Mouse (Mus musculus) liver, embryonic 11.5 days (tissue): ENCODE data around the gene AA986860. TPM values are rescaled to one million over a fixed set of nuclear protein-coding genes. Genes with fewer than 3 reads are reported as not detected.

Experiments used
- ATAC-seq: fragments of 200-750 bp; cut with Nextera tagmentation; replicated peaks from 2 replicates; pipeline ENCODE4 v1.8.0; 2017; ENCODE audit warnings: moderate number of reproducible peaks, mild to moderate bottlenecking, moderate TSS enrichment, moderate library complexity; ENCODE audit not compliant: low FRiP score
- DNase-seq: peaks from one replicate; pipeline ENCODE4 v3.0.0-alpha.2; 2017; ENCODE audit warnings: low spot score
- H3K27ac ChIP-seq: fragments of 300-500 bp; sonication (generic); 2 replicates; pipeline ENCODE4 v1.5.1; 2014; ENCODE audit warnings: mild to moderate bottlenecking, low read depth, low read length, control low read depth
- H3K27me3 ChIP-seq: fragments of 300-500 bp; sonication (generic); replicated peaks from 2 replicates; pipeline ENCODE4 v1.6.1; 2014; ENCODE audit warnings: low read length, mixed read lengths; ENCODE audit not compliant: control insufficient read depth, insufficient read depth
- H3K36me3 ChIP-seq: fragments of 300-500 bp; sonication (generic); 2 replicates; pipeline ENCODE4 v1.6.1; 2014; ENCODE audit warnings: mild to moderate bottlenecking, low read length, moderate library complexity, mixed read lengths; ENCODE audit not compliant: control insufficient read depth, insufficient read depth
- H3K4me1 ChIP-seq: fragments of 300-500 bp; sonication (generic); replicated peaks from 2 replicates; pipeline ENCODE4 v1.6.1; 2014; ENCODE audit warnings: low read length, mixed read lengths; ENCODE audit not compliant: control insufficient read depth, insufficient read depth
- H3K4me2 ChIP-seq: fragments of 300-500 bp; sonication (generic); 2 replicates; pipeline ENCODE4 v1.6.1; 2014; ENCODE audit warnings: mild to moderate bottlenecking, control low read depth, moderate library complexity
- H3K4me3 ChIP-seq: fragments of 300-500 bp; sonication (generic); 2 replicates; pipeline ENCODE4 v1.5.1; 2014; ENCODE audit warnings: low read depth, low read length, control low read depth
- H3K9ac ChIP-seq: fragments of 300-500 bp; sonication (generic); 2 replicates; pipeline ENCODE4 v1.6.1; 2014; ENCODE audit warnings: low read depth, low read length, control low read depth
- H3K9me3 ChIP-seq: fragments of 300-500 bp; sonication (generic); 2 replicates; pipeline ENCODE4 v1.6.1; 2016; ENCODE audit warnings: low read length, inconsistent platforms, mixed read lengths; ENCODE audit not compliant: control insufficient read depth
- WGBS: fragments of 180-500 bp; shearing (Covaris S2); extraction: QIAGEN DNeasy Blood & Tissue Kit; methylation state at CpG from one replicate; pipeline ENCODE4 v1.1.7; 2014; 5-methylcytosine and 5-hydroxymethylcytosine counted together
- polyA plus RNA-seq: library from polyadenylated mRNA; unstranded; fragments of >200 nt; fragmentation: Nextera tagmentation; extraction: Ambion mirVana; gene quantifications from 2 replicates; pipeline ENCODE4 v1.2.1, GENCODE M21; 2014

Gene AA986860
- polyA plus RNA-seq, 1 experiment from 2014 or later = 7.1 TPM

DNA sequence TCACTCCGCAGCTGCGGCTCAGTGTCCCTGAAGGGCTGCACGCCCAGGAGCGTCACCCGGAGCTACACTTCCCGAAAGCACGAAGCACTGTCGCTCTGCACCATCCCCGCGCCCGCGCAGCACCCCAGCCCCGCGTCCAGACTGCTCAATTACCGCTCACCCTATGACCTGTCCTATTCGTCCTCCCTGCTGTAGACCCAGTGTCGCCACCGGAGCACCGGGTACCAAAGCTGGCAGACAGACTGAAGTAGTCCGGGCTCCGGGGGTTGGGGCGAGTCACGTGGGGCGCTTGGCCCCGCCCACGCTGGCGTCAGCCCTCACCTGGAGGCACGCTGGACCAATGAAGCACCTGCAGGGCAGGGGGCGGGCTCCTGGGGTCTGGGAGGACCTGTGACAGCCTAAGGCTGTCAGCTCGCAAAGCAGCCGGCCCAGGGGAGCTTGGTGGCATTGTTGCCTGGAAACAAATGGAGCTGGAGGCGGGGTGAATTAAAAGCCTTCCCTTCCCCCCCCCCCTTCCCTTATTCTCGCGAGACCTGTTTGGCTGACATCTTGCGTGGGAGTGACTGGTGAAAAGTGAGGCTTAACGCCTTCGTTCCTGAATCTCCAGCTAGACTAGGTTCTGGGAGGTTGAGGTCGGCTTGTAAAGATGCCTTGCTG, 16.1 kb upstream of the AA986860 start, which contains the start of gene Gm29427:
Gene Gm29427, minus strand, starts transcription at position 239 of the 657 bp plus-strand sequence.
- peak; percentile 88 for ATAC-seq
- DNase-seq = peak; percentile 91
- Histone ChIP-seq H3K27ac (peak within 1 kb of the TSS; percentile 80), H3K4me2 (peak within 1 kb of the TSS; percentile 99), H3K4me3 (peak within 1 kb of the TSS; percentile 84), H3K9me3 (no peaks in the 10 kb centered on the region), H3K36me3 (0 out of 2 replicates have a peak, but pooled peaks cover 2% of the 10 kb centered on the region), H3K9ac (peak within 1 kb of the TSS; percentile 96), H3K4me1 (peaks cover 12% of the 10 kb centered on the region), H3K27me3 (no peaks in the 10 kb centered on the region)
- under 1% methylated on average over 36 of the region's 38 CpGs for WGBS

DNA sequence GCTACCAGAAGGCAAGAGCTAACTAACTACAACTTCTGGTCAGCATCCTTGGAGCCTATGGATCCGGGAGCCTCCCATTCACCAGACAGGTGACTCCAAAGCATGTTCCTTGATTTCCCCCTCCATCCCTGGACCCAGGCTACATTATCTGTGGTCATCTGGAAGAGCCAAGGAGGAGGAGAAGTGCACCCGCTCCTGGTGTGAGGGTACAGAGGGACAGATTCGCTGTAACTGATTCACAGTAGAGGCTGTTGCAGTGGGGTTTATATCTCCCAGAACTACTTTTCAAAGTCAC, 15.6 kb upstream of the AA986860 start:
- H3K36me3 ChIP-seq = 0 out of 2 replicates have a peak, but pooled peaks cover 2% of the 10 kb centered on the region
- peak overlapping the region; percentile 96 for H3K9ac ChIP-seq
- DNase-seq = no peak
- H3K4me2 ChIP-seq = peak overlapping the region; percentile 99
- H3K9me3 ChIP-seq = no peaks in the 10 kb centered on the region
- peak; percentile 6 for ATAC-seq
- peaks cover 12% of the 10 kb centered on the region for H3K4me1 ChIP-seq
- WGBS = 0% methylated on average over 3 of the region's 3 CpGs
- H3K27ac ChIP-seq = peak overlapping the region; percentile 80
- H3K4me3 ChIP-seq = peak overlapping the region; percentile 84
- no peaks in the 10 kb centered on the region for H3K27me3 ChIP-seq

DNA sequence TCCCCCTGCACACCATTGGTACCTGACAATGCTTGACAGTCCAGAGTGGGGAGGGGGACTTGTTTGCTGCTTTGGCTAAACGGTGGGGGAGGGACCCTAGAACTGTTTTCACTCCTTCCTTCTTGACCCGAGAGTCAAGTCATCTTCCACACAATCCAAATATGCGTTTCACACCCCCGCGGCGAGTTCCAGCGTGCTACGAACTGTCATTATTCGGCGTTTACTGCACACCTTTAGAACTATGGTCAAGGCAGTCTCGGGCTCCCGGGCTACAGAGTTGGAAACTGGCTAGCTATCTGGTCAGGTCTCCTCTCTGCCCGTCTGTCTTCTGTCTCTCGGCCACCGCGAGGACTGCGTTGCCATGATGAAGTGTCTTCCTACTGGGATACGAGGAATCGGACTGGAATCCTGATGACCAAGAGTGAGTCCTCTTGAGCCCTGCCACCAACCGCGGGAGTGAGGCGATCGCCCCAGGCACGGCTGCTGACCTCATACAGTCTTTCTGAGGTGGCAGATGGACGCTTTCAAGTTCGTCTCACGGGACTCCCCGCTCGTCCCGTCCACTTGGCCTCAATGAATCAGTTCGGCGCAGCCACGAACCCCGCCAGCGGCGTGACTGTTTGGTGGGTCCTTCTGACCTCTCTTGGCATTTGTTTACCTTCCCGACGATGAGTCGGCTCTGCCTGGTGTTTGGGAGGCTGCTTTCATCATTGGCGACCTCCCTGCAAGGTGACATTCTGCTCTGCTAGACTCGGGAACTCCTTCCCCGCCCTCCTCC, 15.1 kb upstream of the AA986860 start:
- DNase-seq = no peak
- under 1% methylated on average over 42 of the region's 42 CpGs for WGBS
- Histone ChIP-seq H3K36me3 (0 out of 2 replicates have a peak, but pooled peaks cover 2% of the 10 kb centered on the region), H3K27ac (peak overlapping the region; percentile 80), H3K4me2 (peak overlapping the region; percentile 99), H3K27me3 (no peaks in the 10 kb centered on the region), H3K9me3 (no peaks in the 10 kb centered on the region), H3K9ac (peak overlapping the region; percentile 96), H3K4me1 (peaks cover 12% of the 10 kb centered on the region), H3K4me3 (peak overlapping the region; percentile 84)
- ATAC-seq = peak; percentile 10

DNA sequence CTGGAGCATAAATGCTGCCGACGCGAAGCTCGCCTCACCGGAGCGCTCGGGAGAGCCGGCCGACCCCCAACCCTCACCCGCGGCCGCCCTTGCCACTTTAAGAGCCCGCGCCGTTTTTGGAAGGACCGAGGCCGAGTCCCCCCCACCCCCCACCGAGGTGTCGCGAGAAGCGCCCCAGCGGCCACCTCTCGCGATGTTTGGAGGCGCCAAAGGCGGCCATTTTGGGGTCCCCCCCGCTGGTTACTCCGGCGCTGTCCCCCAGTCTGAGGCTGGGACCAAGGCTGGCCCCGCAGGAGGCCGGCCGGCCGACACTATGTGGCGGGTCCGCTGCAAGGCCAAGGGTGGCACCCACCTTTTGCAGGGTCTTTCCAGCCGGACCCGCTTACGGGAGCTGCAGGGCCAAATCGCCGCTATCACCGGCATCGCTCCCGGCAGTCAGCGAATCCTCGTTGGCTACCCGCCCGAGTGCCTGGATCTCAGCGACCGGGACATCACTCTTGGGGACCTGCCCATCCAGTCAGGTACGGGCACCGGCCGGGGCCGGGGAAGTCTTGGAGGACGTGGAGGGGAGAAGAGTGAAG, 14.4 kb upstream of the AA986860 start, which contains the start of gene Yod1:
Gene Yod1, plus strand, starts transcription at position 37 of the 581 bp plus-strand sequence.
- Histone ChIP-seq H3K27me3 (no peaks in the 10 kb centered on the region), H3K27ac (peak within 1 kb of the TSS; percentile 80), H3K4me2 (peak within 1 kb of the TSS; percentile 99), H3K4me3 (peak within 1 kb of the TSS; percentile 84), H3K9ac (peak within 1 kb of the TSS; percentile 96), H3K4me1 (peaks cover 12% of the 10 kb centered on the region), H3K9me3 (no peaks in the 10 kb centered on the region), H3K36me3 (0 out of 2 replicates have a peak, but pooled peaks cover 2% of the 10 kb centered on the region)
- ATAC-seq = peak; percentile 75
- WGBS = under 1% methylated on average over 54 of the region's 54 CpGs
- peak; percentile 91 for DNase-seq

DNA sequence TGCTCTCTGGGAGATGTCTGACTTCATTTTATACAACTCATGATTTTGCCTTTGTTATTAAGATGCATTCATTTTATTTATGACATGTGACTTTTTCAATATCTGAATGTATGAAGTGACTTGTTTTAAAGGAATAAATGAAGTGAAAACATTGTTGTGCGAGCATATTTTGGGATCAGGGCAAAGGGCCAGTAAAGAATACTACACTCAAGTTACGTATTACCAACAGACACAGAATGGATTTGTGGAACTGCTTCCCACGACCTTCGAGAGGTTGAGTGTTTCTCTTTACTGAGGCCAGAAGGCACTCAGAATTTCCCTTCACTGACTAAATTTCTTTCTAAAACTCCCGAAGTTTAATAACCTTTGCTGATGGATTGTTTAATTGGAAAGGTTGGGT, 7.6 kb upstream of the AA986860 start:
- H3K27ac ChIP-seq = no peak overlapping the region
- H3K9me3 ChIP-seq = no peaks in the 10 kb centered on the region
- H3K4me2 ChIP-seq = no peak overlapping the region
- 90% methylated on average over 5 of the region's 5 CpGs for WGBS
- H3K4me1 ChIP-seq = no peaks in the 10 kb centered on the region; the same call in 1 of the 2 replicates
- no peak overlapping the region for H3K9ac ChIP-seq
- H3K36me3 ChIP-seq = 0 out of 2 replicates have a peak, but pooled peaks cover 2% of the 10 kb centered on the region
- DNase-seq (no peak), ATAC-seq (no peak)
- H3K4me3 ChIP-seq = no peak overlapping the region
- H3K27me3 ChIP-seq = no peaks in the 10 kb centered on the region

DNA sequence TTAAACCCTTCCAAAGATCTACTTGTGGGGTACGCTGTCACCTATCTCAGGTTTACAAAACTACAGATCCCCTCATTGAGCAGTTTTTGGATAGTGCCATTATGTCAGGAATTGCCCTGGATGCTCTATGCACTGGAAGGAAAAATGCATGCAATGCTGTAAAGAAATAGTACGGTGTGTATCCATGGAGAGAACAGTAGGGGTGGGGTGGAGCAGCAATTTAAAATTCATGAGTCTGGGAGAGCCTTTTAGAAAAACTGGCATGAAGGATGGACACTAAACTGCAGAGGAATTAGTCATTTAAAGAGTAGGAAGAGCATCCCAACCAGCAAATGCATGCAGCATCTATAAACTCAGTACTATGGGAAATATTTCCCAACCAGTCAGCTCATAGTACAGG, 5.4 kb upstream of the AA986860 start:
- Histone ChIP-seq H3K4me1 (peaks cover 3% of the 10 kb centered on the region), H3K9me3 (no peaks in the 10 kb centered on the region), H3K36me3 (no peaks in the 10 kb centered on the region), H3K4me2 (no peak overlapping the region), H3K9ac (no peak overlapping the region), H3K27me3 (no peaks in the 10 kb centered on the region), H3K4me3 (no peak overlapping the region), H3K27ac (no peak overlapping the region)
- WGBS = 94% methylated on average over 2 of the region's 2 CpGs
- ATAC-seq (no peak), DNase-seq (no peak)

DNA sequence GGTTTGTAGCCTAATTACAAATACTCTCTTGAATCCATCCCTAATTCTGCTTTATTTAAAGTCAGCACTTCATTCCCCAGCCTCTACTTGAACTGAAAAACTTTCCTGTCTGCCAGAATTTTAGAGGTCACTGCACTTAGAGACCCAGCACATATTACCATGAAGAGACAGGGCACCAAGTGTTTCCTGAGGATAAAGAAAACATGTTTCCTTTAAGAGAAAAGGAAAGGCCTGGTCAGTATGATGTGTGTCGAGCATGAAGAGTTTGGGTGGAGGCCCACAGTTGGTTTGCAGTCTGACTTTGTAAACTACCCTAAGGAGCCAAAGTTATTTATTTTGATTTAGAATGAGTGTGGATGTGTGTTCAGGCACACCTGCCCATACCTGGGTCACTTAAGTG, 3.7 kb upstream of the AA986860 start:
- 40% methylated on average over 1 of the region's 1 CpGs for WGBS
- DNase-seq = no peak
- no peak overlapping the region for H3K27ac ChIP-seq
- no peak overlapping the region for H3K4me2 ChIP-seq
- no peaks in the 10 kb centered on the region for H3K9me3 ChIP-seq
- H3K4me3 ChIP-seq = no peak overlapping the region
- no peaks in the 10 kb centered on the region for H3K36me3 ChIP-seq
- H3K9ac ChIP-seq = no peak overlapping the region
- ATAC-seq = no peak
- H3K27me3 ChIP-seq = no peaks in the 10 kb centered on the region
- H3K4me1 ChIP-seq = peaks cover 15% of the 10 kb centered on the region

DNA sequence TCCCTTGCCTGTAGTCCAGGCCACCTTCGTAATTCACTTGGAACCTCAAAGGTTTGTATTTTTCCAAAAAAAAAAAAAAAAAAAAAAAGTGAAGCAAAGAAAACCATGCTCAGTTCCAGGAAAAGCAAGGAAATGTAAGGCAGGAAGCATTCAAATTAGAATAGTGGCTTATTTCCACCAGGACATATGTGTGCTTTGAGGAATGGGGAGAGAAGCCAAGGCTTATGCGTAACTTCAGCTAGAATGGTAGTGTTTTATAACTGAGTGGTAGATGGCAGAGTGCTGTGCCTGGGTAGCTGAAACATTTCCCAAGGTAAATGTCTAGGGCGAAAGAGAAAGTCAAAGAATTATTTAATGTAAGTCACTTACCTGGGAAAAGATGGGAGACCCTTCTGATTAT, 3.1 kb upstream of the AA986860 start:
- no peak overlapping the region for H3K4me2 ChIP-seq
- DNase-seq = no peak
- no peak overlapping the region for H3K27ac ChIP-seq
- no peaks in the 10 kb centered on the region for H3K36me3 ChIP-seq
- H3K9ac ChIP-seq = no peak overlapping the region
- ATAC-seq = no peak
- H3K4me3 ChIP-seq = no peak overlapping the region
- no peaks in the 10 kb centered on the region for H3K27me3 ChIP-seq
- H3K4me1 ChIP-seq = peaks cover 20% of the 10 kb centered on the region
- WGBS = 86% methylated on average over 3 of the region's 3 CpGs
- H3K9me3 ChIP-seq = no peaks in the 10 kb centered on the region
